Mouse (Mus musculus): Measurements from ENCODE around the gene Gpi1. TPM values are rescaled to one million over a fixed set of nuclear protein-coding genes. Genes with fewer than 3 reads are reported as not detected.

Gene Gpi1
- polyA plus RNA-seq, 1 experiment from 2014 or later = 323 TPM

DNA sequence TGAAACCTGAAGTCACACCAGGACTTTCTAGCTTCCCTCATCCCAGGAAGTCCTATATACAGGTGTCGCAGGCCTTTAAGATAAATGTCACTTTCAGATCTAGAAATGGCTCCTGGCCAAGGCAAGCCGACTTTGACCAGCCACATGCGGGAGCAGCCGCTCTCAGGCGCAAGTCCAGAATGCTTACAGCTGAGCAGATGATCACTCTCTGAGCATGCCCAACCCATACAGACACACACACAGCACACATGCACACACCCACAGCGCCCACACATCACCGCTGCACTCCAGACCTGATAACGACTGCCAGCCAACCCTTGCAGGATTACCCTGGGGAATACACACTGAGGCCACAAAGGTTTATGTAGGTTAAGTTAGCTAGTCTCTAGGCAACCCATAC, 4.0 kb downstream of the Gpi1 start:
- Histone ChIP-seq H3K9me3 (replicated peaks; ENCODE audit: low read length) (no peaks in the 10 kb centered on the region), H3K27me3 (ENCODE audit: insufficient read depth, low read length) (no peaks in the 10 kb centered on the region), H3K36me3 (ENCODE audit: insufficient read depth, low read length) (peaks cover 49% of the 10 kb centered on the region), H3K27ac (no peak overlapping the region), H3K9ac (ENCODE audit: low read depth, low read length) (no peak overlapping the region), H3K4me2 (ENCODE audit: low read length) (0 out of 2 replicates have a peak overlapping the region, but pooled peaks have one; percentile 10), H3K4me1 (replicated peaks; ENCODE audit: insufficient read depth, low read length) (peaks cover 14% of the 10 kb centered on the region; the same call in 1 of the 2 replicates), H3K4me3 (replicated peaks; ENCODE audit: low read depth, low read length) (no peak overlapping the region)
- DNase-seq (ENCODE audit: low spot score) (no peak), ATAC-seq (replicated peaks; ENCODE audit: low FRiP score, low read depth) (no peak)
- no peak for TF ChIP-seq CTCF (IDR thresholded peaks at IDR 0.05; ENCODE audit: low read depth)
- WGBS = 62% methylated on average over 8 of the region's 8 CpGs

DNA sequence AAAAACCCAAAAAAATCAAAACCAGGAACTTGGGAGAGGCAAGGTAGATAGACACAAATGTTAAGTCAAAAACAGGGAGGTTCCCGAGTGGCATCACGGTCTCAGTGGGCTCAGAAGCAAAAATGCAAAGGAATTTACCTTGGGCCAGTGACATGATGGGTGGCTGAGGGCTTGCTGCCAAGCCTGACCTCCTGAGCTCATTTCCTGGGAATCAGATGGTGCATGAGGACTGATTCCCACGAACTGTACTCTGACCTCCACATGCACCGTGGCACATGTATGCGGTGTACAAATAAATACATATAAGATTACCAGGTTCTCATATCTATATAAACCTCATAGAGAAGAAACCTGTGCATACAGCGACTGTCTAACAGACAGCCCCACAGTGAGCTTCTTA, 5.8 kb downstream of the Gpi1 start:
- no peak for TF ChIP-seq CTCF (IDR thresholded peaks at IDR 0.05; ENCODE audit: low read depth)
- Histone ChIP-seq H3K4me2 (ENCODE audit: low read length) (no peak overlapping the region), H3K9ac (ENCODE audit: low read depth, low read length) (no peak overlapping the region), H3K4me3 (replicated peaks; ENCODE audit: low read depth, low read length) (no peak overlapping the region), H3K36me3 (ENCODE audit: insufficient read depth, low read length) (peaks cover 61% of the 10 kb centered on the region), H3K27me3 (ENCODE audit: insufficient read depth, low read length) (no peaks in the 10 kb centered on the region), H3K4me1 (replicated peaks; ENCODE audit: insufficient read depth, low read length) (peaks cover 11% of the 10 kb centered on the region; the same call in 1 of the 2 replicates), H3K9me3 (replicated peaks; ENCODE audit: low read length) (no peaks in the 10 kb centered on the region), H3K27ac (no peak overlapping the region)
- ATAC-seq (replicated peaks; ENCODE audit: low FRiP score, low read depth) (no peak), DNase-seq (ENCODE audit: low spot score) (no peak)
- 86% methylated on average over 6 of the region's 6 CpGs for WGBS

DNA sequence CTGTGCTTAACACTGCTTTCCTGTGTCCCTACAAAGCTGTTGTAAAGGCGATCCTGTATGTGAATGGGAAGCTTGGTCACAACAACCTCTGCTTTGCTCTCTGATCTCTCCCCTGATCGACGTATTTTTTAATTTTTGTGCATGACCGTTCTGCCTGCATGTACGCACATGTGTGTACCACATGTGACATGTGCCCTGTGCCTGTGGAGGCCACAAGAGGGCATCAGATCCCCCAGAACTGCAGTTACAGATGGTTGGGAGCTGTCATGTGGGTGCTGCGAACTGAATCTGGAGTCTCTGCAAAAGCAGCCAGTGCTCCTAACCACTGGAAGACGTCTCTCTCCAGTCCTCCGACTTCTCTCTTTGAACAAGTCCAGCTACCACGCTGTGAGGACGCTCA, 7.8 kb downstream of the Gpi1 start:
- Histone ChIP-seq H3K36me3 (ENCODE audit: insufficient read depth, low read length) (peaks cover 76% of the 10 kb centered on the region), H3K9me3 (replicated peaks; ENCODE audit: low read length) (no peaks in the 10 kb centered on the region), H3K4me1 (replicated peaks; ENCODE audit: insufficient read depth, low read length) (no peaks in the 10 kb centered on the region), H3K27ac (no peak overlapping the region), H3K9ac (ENCODE audit: low read depth, low read length) (no peak overlapping the region), H3K27me3 (ENCODE audit: insufficient read depth, low read length) (no peaks in the 10 kb centered on the region), H3K4me3 (replicated peaks; ENCODE audit: low read depth, low read length) (no peak overlapping the region), H3K4me2 (ENCODE audit: low read length) (no peak overlapping the region)
- DNase-seq (ENCODE audit: low spot score) (no peak), ATAC-seq (replicated peaks; ENCODE audit: low FRiP score, low read depth) (no peak)
- 95% methylated on average over 10 of the region's 10 CpGs for WGBS
- 0 out of 2 replicates have a peak, but pooled peaks have one; percentile 12 for TF ChIP-seq CTCF (IDR thresholded peaks at IDR 0.05; ENCODE audit: low read depth)

- H3K9ac ChIP-seq (ENCODE audit: low read depth, low read length) = no peak overlapping the region
- WGBS = 92% methylated on average over 9 of the region's 9 CpGs
- peaks cover 78% of the 10 kb centered on the region for H3K36me3 ChIP-seq (ENCODE audit: insufficient read depth, low read length)
- no peaks in the 10 kb centered on the region for H3K9me3 ChIP-seq (replicated peaks; ENCODE audit: low read length)
- no peak overlapping the region for H3K27ac ChIP-seq
- ATAC-seq (replicated peaks; ENCODE audit: low FRiP score, low read depth) = no peak
- H3K4me2 ChIP-seq (ENCODE audit: low read length) = no peak overlapping the region
- no peak for DNase-seq (ENCODE audit: low spot score)
- H3K4me1 ChIP-seq (replicated peaks; ENCODE audit: insufficient read depth, low read length) = no peaks in the 10 kb centered on the region
- H3K4me3 ChIP-seq (replicated peaks; ENCODE audit: low read depth, low read length) = no peak overlapping the region
- no peak for TF ChIP-seq CTCF (IDR thresholded peaks at IDR 0.05; ENCODE audit: low read depth)
- H3K27me3 ChIP-seq (ENCODE audit: insufficient read depth, low read length) = no peaks in the 10 kb centered on the region
These were observed 8.4 kb downstream of the Gpi1 start for GRCm38 (mm10) chr7:34221594-34222250.

DNA sequence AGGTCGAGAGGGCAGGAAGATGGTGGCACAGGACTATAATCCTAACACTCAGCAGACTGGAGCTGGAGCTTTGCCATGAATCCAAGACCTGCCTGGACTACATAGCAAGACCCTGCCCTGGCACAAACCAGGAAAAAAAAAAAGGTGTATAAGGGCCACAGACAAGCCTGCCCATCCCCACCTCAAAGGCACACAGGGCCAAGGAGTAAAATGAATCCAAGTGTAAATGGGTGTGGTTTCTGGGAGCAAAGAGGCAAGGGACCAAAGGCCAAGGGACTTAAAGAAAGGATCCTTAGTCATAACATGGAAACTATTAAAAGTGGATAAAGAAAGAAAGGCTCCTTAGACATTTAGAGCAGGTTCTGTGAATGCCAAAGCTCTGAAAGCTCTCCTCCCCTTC, 11.6 kb downstream of the Gpi1 start:
- Histone ChIP-seq H3K4me3 (replicated peaks; ENCODE audit: low read depth, low read length) (no peak overlapping the region), H3K4me2 (ENCODE audit: low read length) (no peak overlapping the region), H3K36me3 (ENCODE audit: insufficient read depth, low read length) (peaks cover 84% of the 10 kb centered on the region), H3K27ac (no peak overlapping the region), H3K9ac (ENCODE audit: low read depth, low read length) (no peak overlapping the region), H3K9me3 (replicated peaks; ENCODE audit: low read length) (no peaks in the 10 kb centered on the region), H3K4me1 (replicated peaks; ENCODE audit: insufficient read depth, low read length) (no peaks in the 10 kb centered on the region), H3K27me3 (ENCODE audit: insufficient read depth, low read length) (no peaks in the 10 kb centered on the region)
- DNase-seq (ENCODE audit: low spot score) (no peak), ATAC-seq (replicated peaks; ENCODE audit: low FRiP score, low read depth) (no peak)
- 75% methylated on average over 1 of the region's 1 CpGs for WGBS
- TF ChIP-seq CTCF (IDR thresholded peaks at IDR 0.05; ENCODE audit: low read depth) = no peak

GRCm38 (mm10) chr7:34216474-34216873, 13.7 kb downstream of the Gpi1 start:
- no peaks in the 10 kb centered on the region for H3K4me1 ChIP-seq (replicated peaks; ENCODE audit: insufficient read depth, low read length)
- no peak overlapping the region for H3K4me3 ChIP-seq (replicated peaks; ENCODE audit: low read depth, low read length)
- no peaks in the 10 kb centered on the region for H3K9me3 ChIP-seq (replicated peaks; ENCODE audit: low read length)
- 86% methylated on average over 10 of the region's 10 CpGs for WGBS
- ATAC-seq (replicated peaks; ENCODE audit: low FRiP score, low read depth) (no peak), DNase-seq (ENCODE audit: low spot score) (no peak)
- H3K9ac ChIP-seq (ENCODE audit: low read depth, low read length) = no peak overlapping the region
- no peak overlapping the region for H3K4me2 ChIP-seq (ENCODE audit: low read length)
- TF ChIP-seq CTCF (IDR thresholded peaks at IDR 0.05; ENCODE audit: low read depth) = no peak
- no peak overlapping the region for H3K27ac ChIP-seq
- no peaks in the 10 kb centered on the region for H3K27me3 ChIP-seq (ENCODE audit: insufficient read depth, low read length)
- H3K36me3 ChIP-seq (ENCODE audit: insufficient read depth, low read length) = peaks cover 77% of the 10 kb centered on the region

GRCm38 (mm10) chr7:34215481-34215880, 14.7 kb downstream of the Gpi1 start:
- 60% methylated on average over 9 of the region's 9 CpGs for WGBS
- Histone ChIP-seq H3K9me3 (replicated peaks; ENCODE audit: low read length) (no peaks in the 10 kb centered on the region), H3K36me3 (ENCODE audit: insufficient read depth, low read length) (peaks cover 77% of the 10 kb centered on the region), H3K4me3 (replicated peaks; ENCODE audit: low read depth, low read length) (no peak overlapping the region), H3K9ac (ENCODE audit: low read depth, low read length) (no peak overlapping the region), H3K27ac (no peak overlapping the region), H3K4me1 (replicated peaks; ENCODE audit: insufficient read depth, low read length) (no peaks in the 10 kb centered on the region), H3K4me2 (ENCODE audit: low read length) (no peak overlapping the region), H3K27me3 (ENCODE audit: insufficient read depth, low read length) (no peaks in the 10 kb centered on the region)
- DNase-seq (ENCODE audit: low spot score) (no peak), ATAC-seq (replicated peaks; ENCODE audit: low FRiP score, low read depth) (no peak)
- TF ChIP-seq CTCF (IDR thresholded peaks at IDR 0.05; ENCODE audit: low read depth) = no peak
